Mouse (Mus musculus) myocyte (in vitro differentiated cells): Measurements from ENCODE around the gene Slc6a20a. TPM values are rescaled to one million over a fixed set of nuclear protein-coding genes. Genes with fewer than 3 reads are reported as not detected.

Experiments
- H3K27me3 ChIP-seq: one replicate; pipeline ENCODE4 v1.6.1; 2011; ENCODE audit not compliant: control insufficient read depth, insufficient read depth, insufficient read length
- H3K36me3 ChIP-seq: one replicate; pipeline ENCODE4 v1.6.1; 2011; ENCODE audit not compliant: control insufficient read depth, insufficient read depth
- H3K4me2 ChIP-seq: one replicate; pipeline ENCODE4 v1.6.1; 2011; ENCODE audit warnings: low read depth, control low read depth
- H3K4me3 ChIP-seq: one replicate; pipeline ENCODE4 v1.5.1; 2011; ENCODE audit warnings: mild to moderate bottlenecking, control low read depth, moderate library complexity
- H3K79me2 ChIP-seq: one replicate; pipeline ENCODE4 v1.6.1; 2011; ENCODE audit not compliant: control insufficient read depth, insufficient read depth
- H3ac ChIP-seq: one replicate; pipeline ENCODE4 v1.6.1; 2011; ENCODE audit not compliant: control insufficient read depth, insufficient read length
- CEBPB ChIP-seq: IDR thresholded peaks from 2 replicates; pipeline ENCODE4 v1.6.1; 2011; ENCODE audit warnings: mild to moderate bottlenecking, moderate library complexity; ENCODE audit not compliant: poor library complexity, insufficient read depth, severe bottlenecking
- E2F4 ChIP-seq: IDR thresholded peaks from one replicate; pipeline ENCODE4 v1.6.1; 2011; ENCODE audit warnings: mild to moderate bottlenecking, control low read depth, moderate library complexity; ENCODE audit not compliant: insufficient read depth
- MAX ChIP-seq: IDR thresholded peaks from one replicate; pipeline ENCODE4 v1.6.1; 2011; ENCODE audit warnings: low read depth, mild to moderate bottlenecking, control low read depth
- MYOD1 ChIP-seq, 3 experiments: IDR thresholded peaks; one replicate each; pipeline ENCODE4 v1.6.1; 2011; ENCODE audit warnings: control low read depth in 2 of 3, low read depth in 2 of 3, mild to moderate bottlenecking in 2 of 3, moderate library complexity in 1 of 3; ENCODE audit not compliant: insufficient read length in 2 of 3, control insufficient read depth in 1 of 3
- MYOG ChIP-seq, 3 experiments: IDR thresholded peaks; one replicate each; pipeline ENCODE4 v1.6.1; 2011; ENCODE audit warnings: control low read depth in 2 of 3, low read depth in 2 of 3, mild to moderate bottlenecking in 2 of 3; ENCODE audit not compliant: insufficient read length in 2 of 3, control insufficient read depth in 1 of 3, insufficient read depth in 1 of 3
- POLR2A ChIP-seq: IDR thresholded peaks from one replicate; pipeline ENCODE4 v1.6.1; 2011; ENCODE audit warnings: low read depth, mild to moderate bottlenecking, control low read depth, moderate library complexity; ENCODE audit not compliant: insufficient read length
- POLR2AphosphoS2 ChIP-seq: IDR thresholded peaks from one replicate; pipeline ENCODE4 v1.6.1; 2011; ENCODE audit warnings: low read depth, control low read depth; ENCODE audit not compliant: insufficient read length
- REST ChIP-seq: IDR thresholded peaks from one replicate; pipeline ENCODE4 v1.6.1; 2011; ENCODE audit warnings: mild to moderate bottlenecking, control low read depth, moderate library complexity; ENCODE audit not compliant: insufficient read depth, insufficient read length
- SRF ChIP-seq: IDR thresholded peaks from one replicate; pipeline ENCODE4 v1.6.1; 2011; ENCODE audit warnings: low read depth; ENCODE audit not compliant: control insufficient read depth, insufficient read length
- TCF12 ChIP-seq: IDR thresholded peaks from one replicate; pipeline ENCODE4 v1.6.1; 2011; ENCODE audit warnings: mild to moderate bottlenecking, control low read depth; ENCODE audit not compliant: poor library complexity, insufficient read depth, severe bottlenecking
- TCF3 ChIP-seq: IDR thresholded peaks from one replicate; pipeline ENCODE4 v1.6.1; 2011; ENCODE audit warnings: low read depth, control low read depth; ENCODE audit not compliant: insufficient read length
- USF1 ChIP-seq: IDR thresholded peaks from one replicate; pipeline ENCODE4 v1.6.1; 2011; ENCODE audit warnings: low read depth, mild to moderate bottlenecking, control low read depth, moderate library complexity
- polyA plus RNA-seq: library from polyadenylated mRNA; unstranded; fragments of >200 nt; fragmentation: generic; extraction: Trizol; gene quantifications from one replicate; pipeline ENCODE4 v1.2.1, GENCODE M21; 2012; ENCODE audit warnings: missing spikeins

Gene Slc6a20a
- polyA plus RNA-seq, 1 experiment, result 0.01 TPM

GRCm38 (mm10) chr9:123657457-123657856, 21.2 kb downstream of the Slc6a20a start:
- Histone ChIP-seq H3K4me2 (no peak overlapping the region), H3K27me3 (no peaks in the 10 kb centered on the region), H3K79me2 (no peaks in the 10 kb centered on the region), H3K4me3 (no peak overlapping the region), H3K36me3 (no peaks in the 10 kb centered on the region), H3ac (no peak overlapping the region)
- no peak for TF ChIP-seq TCF12
- TF ChIP-seq SRF, result no peak
- TF ChIP-seq USF1, result no peak
- no peak for TF ChIP-seq MAX
- no peak for TF ChIP-seq POLR2A
- no peak for TF ChIP-seq E2F4
- TF ChIP-seq POLR2AphosphoS2, result no peak
- TF ChIP-seq TCF3, result no peak

- Histone ChIP-seq H3K27me3 (peaks cover 5% of the 10 kb centered on the region), H3K4me3 (no peak overlapping the region), H3K36me3 (no peaks in the 10 kb centered on the region), H3K4me2 (no peak overlapping the region), H3K79me2 (no peaks in the 10 kb centered on the region), H3ac (no peak overlapping the region)
- TF ChIP-seq MAX (no peak), CEBPB (no peak)
These were observed 27.3 kb downstream of the Slc6a20a start for GRCm38 (mm10) chr9:123651369-123651768.

- H3K36me3 ChIP-seq, result no peaks in the 10 kb centered on the region
- no peak overlapping the region for H3K4me3 ChIP-seq
These were observed 28.7 kb downstream of the Slc6a20a start for GRCm38 (mm10) chr9:123649785-123650511.

GRCm38 (mm10) chr9:123640106-123640505, 38.6 kb downstream of the Slc6a20a start:
- no peak overlapping the region for H3K4me2 ChIP-seq
- H3ac ChIP-seq, result no peak overlapping the region
- H3K27me3 ChIP-seq, result no peaks in the 10 kb centered on the region
- no peaks in the 10 kb centered on the region for H3K36me3 ChIP-seq
- TF ChIP-seq E2F4, result no peak
- TF ChIP-seq REST, result no peak
- H3K4me3 ChIP-seq, result no peak overlapping the region
- no peaks in the 10 kb centered on the region for H3K79me2 ChIP-seq

More at GRCm38 (mm10) chr9:123649785-123650511, 28.7 kb downstream of the Slc6a20a start:
- peaks cover 5% of the 10 kb centered on the region for H3K27me3 ChIP-seq
- H3K4me2 ChIP-seq, result no peak overlapping the region
- no peak for TF ChIP-seq TCF3
- TF ChIP-seq POLR2AphosphoS2, result no peak
- TF ChIP-seq USF1, result no peak
- no peak for TF ChIP-seq SRF
- TF ChIP-seq E2F4, result no peak
- no peak for TF ChIP-seq CEBPB
- no peak for TF ChIP-seq MYOD1 (IDR thresholded peaks at IDR 0.05; ENCODE audit: control insufficient read depth in 1 of 3, insufficient read length in 2 of 3, low read depth in 2 of 3)
- TF ChIP-seq MAX, result no peak
- no peak for TF ChIP-seq MYOG (IDR thresholded peaks at IDR 0.05; ENCODE audit: control insufficient read depth in 1 of 3, insufficient read depth in 1 of 3, insufficient read length in 2 of 3, low read depth in 2 of 3)
- no peak for TF ChIP-seq REST
- TF ChIP-seq TCF12, result no peak
- TF ChIP-seq POLR2A, result no peak
- H3K79me2 ChIP-seq, result no peaks in the 10 kb centered on the region
- no peak overlapping the region for H3ac ChIP-seq

DNA sequence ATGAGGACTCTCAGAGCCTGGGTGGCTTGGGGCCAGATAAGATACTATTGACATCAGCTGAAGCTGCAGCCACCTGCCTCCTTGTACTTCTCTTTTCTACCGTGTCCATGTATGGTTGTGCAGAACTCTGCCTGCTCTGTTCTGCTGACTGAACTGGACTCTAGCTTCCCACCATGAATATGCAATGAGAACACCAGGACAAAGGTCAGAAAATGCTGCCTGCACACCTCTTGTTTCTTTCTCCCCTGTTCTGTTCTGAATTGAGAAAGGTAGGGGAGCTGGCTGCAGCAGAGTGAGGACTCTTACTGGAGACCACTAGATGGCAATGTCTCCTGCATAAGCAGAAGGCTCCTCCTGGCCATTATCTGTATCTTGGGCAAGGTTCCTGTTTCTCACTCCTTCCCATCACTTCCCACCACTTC, 40.0 kb downstream of the Slc6a20a start:
- H3ac ChIP-seq, result no peak overlapping the region
- no peaks in the 10 kb centered on the region for H3K36me3 ChIP-seq
- TF ChIP-seq MYOG (IDR thresholded peaks at IDR 0.05; ENCODE audit: control insufficient read depth in 1 of 3, insufficient read depth in 1 of 3, insufficient read length in 2 of 3, low read depth in 2 of 3), result no peak
- TF ChIP-seq USF1, result no peak
- no peak for TF ChIP-seq TCF12
- no peak for TF ChIP-seq MAX
- no peak for TF ChIP-seq E2F4
- no peak for TF ChIP-seq SRF
- no peak for TF ChIP-seq POLR2AphosphoS2

More for the DNA sequence above, 40.0 kb downstream of the Slc6a20a start:
- no peaks in the 10 kb centered on the region for H3K79me2 ChIP-seq
- H3K27me3 ChIP-seq, result no peaks in the 10 kb centered on the region
- no peak overlapping the region for H3K4me2 ChIP-seq
- no peak overlapping the region for H3K4me3 ChIP-seq
